Mouse (Mus musculus) heart, adult 11 months (tissue): ENCODE measurements at regions not wholly inside any gene's neighbourhood (a gene's known extent, or its start where the extent isn't known, plus 50 kb on each side); places are given as distances from the start of the nearest gene placed in this dataset.

ENCODE experiments used
- DNase-seq: peaks from one replicate; pipeline ENCODE4 v3.0.0; 2022

DNA sequence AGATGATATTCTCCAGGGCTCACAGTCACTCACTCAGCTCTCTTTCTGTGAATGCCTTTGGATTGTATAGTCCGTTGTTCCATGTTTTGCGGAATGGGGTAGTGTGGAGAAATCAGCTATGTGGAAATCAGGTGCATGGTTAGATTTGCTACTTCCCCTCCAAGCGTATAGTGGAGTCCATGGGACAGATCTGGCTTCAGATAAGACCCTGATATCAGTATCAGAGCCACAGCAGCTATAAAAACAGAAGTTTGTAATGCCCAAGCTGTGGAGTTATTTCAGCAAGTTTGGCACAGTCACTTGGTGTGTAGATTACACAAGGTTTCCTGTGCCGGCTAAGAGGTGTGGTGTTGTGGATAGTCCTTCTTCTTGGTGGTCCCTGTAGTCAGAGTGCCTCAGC is 359.6 kb upstream of the Nr3c2 start:
- peak; percentile 41 for DNase-seq

DNA sequence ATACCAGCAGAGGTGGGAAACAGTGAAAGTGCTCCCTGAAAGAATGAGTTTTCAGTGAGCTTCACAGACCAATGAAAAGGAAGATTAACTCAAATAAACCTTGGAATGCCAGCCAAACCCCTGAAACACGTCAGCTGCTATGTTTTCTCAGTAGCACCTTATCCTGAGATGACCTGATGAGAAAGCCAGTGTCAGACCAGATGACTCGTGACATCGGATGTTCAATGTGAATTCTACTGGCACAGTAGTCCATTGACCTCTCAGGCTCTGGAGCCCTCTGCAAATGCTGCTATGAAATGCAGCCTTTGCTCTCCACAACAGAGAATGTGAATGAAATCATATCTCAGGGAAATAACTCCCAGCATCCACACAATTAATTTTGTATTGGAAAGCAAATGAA is 358.6 kb upstream of the Nr3c2 start:
- DNase-seq: peak; percentile 74

DNA sequence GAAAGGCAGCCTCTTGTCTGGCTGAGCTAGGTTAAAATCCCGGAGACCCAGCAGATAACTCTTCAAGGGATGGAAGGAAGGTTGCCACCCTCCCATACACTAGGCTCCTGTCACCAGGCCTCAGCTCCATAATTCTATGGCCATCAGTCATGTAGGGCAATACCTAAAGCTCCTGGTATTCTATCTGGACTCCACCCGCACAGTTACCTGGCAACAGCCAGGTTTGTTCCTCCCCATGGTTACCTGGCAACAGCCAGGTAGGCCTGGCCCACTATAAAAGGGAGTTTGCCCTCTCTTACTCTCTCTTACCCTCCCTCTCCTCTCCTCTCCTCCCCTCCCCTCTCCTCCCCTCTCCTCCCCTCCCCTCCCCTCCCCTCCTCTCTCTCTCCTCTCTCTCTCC is 347.6 kb upstream of the Nr3c2 start:
- DNase-seq: peak; percentile 77

DNA sequence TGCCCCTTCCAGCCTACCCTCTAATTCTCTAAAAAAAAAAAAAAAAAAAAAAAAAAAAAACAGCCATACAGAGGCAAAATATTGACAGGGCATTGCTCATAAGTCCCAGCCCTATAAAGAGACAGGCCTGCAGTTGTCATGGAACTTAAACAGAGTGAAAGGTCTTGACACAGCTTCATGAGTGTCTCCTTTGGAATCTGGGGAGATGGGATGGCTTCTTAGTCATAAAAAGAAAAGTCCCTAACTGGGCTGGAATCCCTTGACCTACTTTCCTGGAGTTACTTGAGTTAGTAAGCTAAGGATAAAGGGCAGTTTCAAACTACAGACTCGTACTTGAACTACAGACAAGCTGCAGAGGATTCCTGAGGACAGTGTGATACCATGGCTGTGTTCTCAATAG is 297.7 kb upstream of the Nr3c2 start:
- no peak for DNase-seq

DNA sequence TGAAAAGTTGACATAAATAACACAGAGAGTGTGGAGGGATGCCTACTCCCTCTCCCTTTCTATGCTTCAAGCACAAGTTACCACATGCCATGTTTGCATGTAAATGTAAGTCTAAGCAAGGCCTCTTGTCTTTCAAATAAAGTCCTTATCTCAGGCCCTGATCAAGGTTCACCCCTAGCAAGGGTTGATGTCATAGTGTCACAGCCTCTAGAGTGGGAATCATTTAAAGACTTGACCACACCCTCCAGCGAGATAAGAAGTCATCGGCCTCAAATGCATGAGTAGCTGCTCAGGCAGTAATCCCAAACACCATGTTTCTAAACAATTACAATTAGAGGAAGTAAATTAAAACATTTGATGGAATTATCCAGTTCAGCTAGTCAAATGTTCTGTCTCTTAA is 280.5 kb upstream of the Nr3c2 start:
- DNase-seq: no peak

DNA sequence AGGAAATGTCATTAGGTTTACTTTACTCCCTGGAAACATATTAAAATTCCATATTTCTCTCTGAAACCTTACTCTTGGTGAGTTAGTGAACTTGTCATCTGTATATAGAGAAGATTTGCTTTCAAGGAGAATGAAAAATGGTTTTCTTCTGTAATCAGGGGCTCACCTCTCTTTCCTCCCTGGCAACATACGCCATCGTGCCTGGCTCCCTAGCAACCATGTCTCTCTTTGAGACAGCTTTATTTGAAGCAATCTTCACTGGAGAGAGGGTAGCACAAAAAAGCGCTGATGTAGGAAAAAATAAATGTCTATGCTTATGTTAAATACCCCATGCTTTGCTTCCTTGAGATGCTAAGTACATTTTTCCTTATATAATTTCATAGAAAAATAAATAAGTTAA is 278.4 kb upstream of the Nr3c2 start:
- no peak for DNase-seq

GRCm38 (mm10) chr8:76633086-76633485 is 266.2 kb upstream of the Nr3c2 start:
- no peak for DNase-seq
